Mouse (Mus musculus) liver, adult 2 months (tissue): ENCODE data around the gene Ccsap. TPM values are rescaled to one million over a fixed set of nuclear protein-coding genes. Genes with fewer than 3 reads are reported as not detected.

Source experiments
- DNase-seq: peaks from one replicate; pipeline ENCODE4 v3.0.0-alpha.2; 2011; ENCODE audit warnings: low read depth, low spot score; ENCODE audit errors: extremely low read depth
- H3K27ac ChIP-seq: fragments of 200-500 bp; replicated peaks from 2 replicates; pipeline ENCODE4 v1.5.1; 2012; ENCODE audit warnings: low read depth, mild to moderate bottlenecking, control low read depth, inconsistent platforms, low read length; ENCODE audit not compliant: insufficient read depth
- H3K27me3 ChIP-seq: fragments of 200-500 bp; 2 replicates; pipeline ENCODE4 v1.6.1; 2012; ENCODE audit warnings: mild to moderate bottlenecking, moderate library complexity, low read length, inconsistent platforms; ENCODE audit not compliant: control insufficient read depth, insufficient read depth
- H3K36me3 ChIP-seq: fragments of 200-500 bp; 2 replicates; pipeline ENCODE4 v1.6.1; 2012; ENCODE audit warnings: low read length, inconsistent platforms; ENCODE audit not compliant: control insufficient read depth, insufficient read depth
- H3K4me1 ChIP-seq: fragments of 200-500 bp; 2 replicates; pipeline ENCODE4 v1.6.1; 2011; ENCODE audit warnings: low read length; ENCODE audit not compliant: control insufficient read depth, insufficient read depth
- H3K4me3 ChIP-seq: fragments of 200-500 bp; 2 replicates; pipeline ENCODE4 v1.5.1; 2011; ENCODE audit warnings: low read depth, mild to moderate bottlenecking, control low read depth, low read length, moderate library complexity; ENCODE audit not compliant: insufficient read depth
- H3K79me2 ChIP-seq: fragments of 200-500 bp; 2 replicates; pipeline ENCODE4 v1.6.1; 2012; ENCODE audit warnings: inconsistent platforms, mild to moderate bottlenecking, low read length, moderate library complexity; ENCODE audit not compliant: control insufficient read depth, insufficient read depth
- H3K9ac ChIP-seq: fragments of 200-500 bp; 2 replicates; pipeline ENCODE4 v1.6.1; 2012; ENCODE audit warnings: low read depth, mild to moderate bottlenecking, control low read depth, inconsistent platforms, low read length
- CTCF ChIP-seq: fragments of 200-500 bp; IDR thresholded peaks from 2 replicates; pipeline ENCODE4 v1.5.1; 2011; ENCODE audit warnings: low read depth, low read length, control low read depth
- POLR2A ChIP-seq: fragments of 200-500 bp; IDR thresholded peaks from 2 replicates; pipeline ENCODE4 v1.6.1; 2011; ENCODE audit warnings: low read length, control low read depth; ENCODE audit not compliant: insufficient read depth; ENCODE audit errors: extremely low read depth
- WGBS: fragments of 180-500 bp; shearing (Covaris S2); methylation state at CpG from one replicate; pipeline ENCODE4 v1.1.7; 2018; 5-methylcytosine and 5-hydroxymethylcytosine counted together
- polyA plus RNA-seq: library from polyadenylated mRNA; depleted of rRNA; stranded (reverse); fragments of >200 nt; gene quantifications from 2 replicates; pipeline ENCODE4 v1.2.3, GENCODE M21; 2012; rRNA removed
- total RNA-seq: library from RNA; depleted of rRNA; stranded (reverse); fragments of >200 nt; gene quantifications from 2 replicates; pipeline ENCODE4 v1.2.3, GENCODE M21; 2014; rRNA removed

The Ccsap gene
- 0.09 and 0.34 TPM in 2 replicates for total RNA-seq
- 0.07 and 0.12 TPM in 2 replicates for polyA plus RNA-seq

DNA sequence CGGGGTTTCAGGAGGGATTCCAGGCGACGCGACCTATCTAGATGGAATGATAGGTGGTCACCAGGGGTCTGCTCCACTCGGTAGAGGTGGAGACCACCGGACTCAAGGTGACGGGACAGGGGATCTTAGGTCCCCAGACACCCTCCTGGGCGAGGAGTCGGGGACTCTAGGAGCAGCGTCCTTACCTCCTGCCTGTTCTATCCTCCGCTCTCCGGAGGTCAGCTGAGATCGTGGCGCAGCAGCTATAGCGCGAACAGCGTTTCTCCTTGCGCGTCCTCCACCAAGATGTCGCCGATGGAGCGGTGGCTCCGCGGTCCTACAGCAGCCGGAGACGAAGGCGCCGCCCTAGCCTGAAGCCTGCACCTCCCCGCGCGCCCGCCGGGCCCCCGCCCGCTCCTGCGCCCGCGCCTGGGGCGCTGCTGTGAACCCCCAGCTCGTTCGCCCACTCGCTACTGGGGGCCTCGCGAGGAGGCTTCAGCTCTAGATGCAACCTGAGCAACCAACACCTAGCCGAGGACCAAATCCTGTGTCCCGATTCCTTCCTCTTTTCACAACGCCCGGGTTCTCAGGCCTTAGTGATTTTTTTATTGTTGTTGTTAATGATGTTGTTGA lies at the start of gene Ccsap:
Ccsap (minus strand) TSS at position 562 of the 612 bp plus-strand sequence.
- Histone ChIP-seq H3K27ac (no peak within 1 kb of the TSS), H3K79me2 (no peaks in the 10 kb centered on the region), H3K27me3 (peaks cover 3% of the 10 kb centered on the region; the same call in 1 of the 2 replicates), H3K36me3 (no peaks in the 10 kb centered on the region), H3K4me3 (peak within 1 kb of the TSS; percentile 79), H3K4me1 (0 out of 2 replicates have a peak, but pooled peaks cover 4% of the 10 kb centered on the region), H3K9ac (peak within 1 kb of the TSS; percentile 70)
- DNase-seq = no peak
- WGBS = 2% methylated on average over 48 of the region's 48 CpGs
- TF ChIP-seq POLR2A (no peak), CTCF (no peak)

DNA sequence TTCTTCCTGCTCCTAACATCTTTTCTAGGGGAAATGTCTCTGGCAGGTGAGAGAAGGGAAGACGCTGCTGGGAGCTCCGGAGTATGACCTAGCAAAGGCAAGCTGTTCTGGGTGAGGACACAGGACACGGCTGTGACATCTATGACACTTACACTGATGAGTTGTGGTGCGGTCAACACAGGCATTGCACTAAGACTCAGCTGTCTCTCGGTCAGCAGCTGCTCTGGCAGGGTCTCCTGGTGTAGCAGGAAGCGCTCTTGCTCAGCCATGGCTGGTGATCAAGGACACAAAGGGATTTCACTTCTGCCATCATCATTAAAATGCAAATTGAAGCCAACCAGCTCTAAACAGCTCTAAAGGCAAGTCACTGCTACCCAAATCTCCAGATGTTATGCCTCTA lies 47.6 kb upstream of the Ccsap start:
- 97% methylated on average over 6 of the region's 6 CpGs for WGBS
- no peaks in the 10 kb centered on the region for H3K79me2 ChIP-seq
- no peaks in the 10 kb centered on the region for H3K27me3 ChIP-seq
- peaks cover 17% of the 10 kb centered on the region for H3K36me3 ChIP-seq
- H3K4me1 ChIP-seq = no peaks in the 10 kb centered on the region
- no peak overlapping the region for H3K9ac ChIP-seq
- no peak for DNase-seq
- no peak overlapping the region for H3K4me3 ChIP-seq
- TF ChIP-seq POLR2A (no peak), CTCF (no peak)
- no peak overlapping the region for H3K27ac ChIP-seq

DNA sequence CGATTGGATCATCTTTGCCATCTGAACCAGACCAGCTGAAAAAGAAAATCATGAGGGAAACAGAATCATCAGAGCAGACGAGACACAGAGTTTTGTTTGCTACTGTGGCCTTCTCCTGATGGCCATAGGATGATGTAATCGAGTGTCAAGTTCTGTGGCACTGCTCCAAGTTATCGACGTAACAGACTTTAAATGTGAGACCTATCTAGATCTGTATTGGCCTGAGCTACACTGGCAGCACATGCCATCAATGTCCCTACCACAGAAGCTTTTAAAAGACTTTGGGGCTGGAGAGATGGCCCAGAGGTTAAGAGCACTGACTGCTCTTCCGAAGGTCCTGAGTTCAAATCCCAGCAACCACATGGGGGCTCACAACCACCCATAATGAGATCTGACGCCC lies 42.6 kb upstream of the Ccsap start:
- Histone ChIP-seq H3K9ac (no peak overlapping the region), H3K4me3 (no peak overlapping the region), H3K79me2 (no peaks in the 10 kb centered on the region), H3K4me1 (no peaks in the 10 kb centered on the region), H3K36me3 (peaks cover 9% of the 10 kb centered on the region; the same call in 1 of the 2 replicates), H3K27ac (no peak overlapping the region), H3K27me3 (no peaks in the 10 kb centered on the region)
- peak; percentile 24 for DNase-seq
- TF ChIP-seq POLR2A (no peak), CTCF (no peak)
- WGBS = 53% methylated on average over 7 of the region's 7 CpGs

DNA sequence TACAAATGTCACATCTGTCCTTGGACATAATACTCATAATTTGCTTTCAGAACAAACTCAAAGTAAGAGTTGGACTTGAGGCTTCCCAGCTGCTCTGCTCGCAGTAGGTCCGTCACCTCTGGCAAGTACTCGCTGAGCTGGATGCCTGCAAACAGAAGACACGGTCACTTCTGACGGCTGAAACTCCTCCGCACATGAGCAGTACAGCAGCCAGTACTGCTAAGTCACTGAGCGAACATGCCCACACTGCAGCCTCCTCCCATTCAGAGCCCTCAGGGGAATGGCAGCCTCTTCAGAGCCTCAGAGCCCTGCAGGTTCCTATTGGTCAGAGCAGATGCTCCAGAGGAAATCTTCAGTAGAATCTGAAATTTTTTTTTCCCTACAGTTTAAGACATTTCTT lies 39.4 kb upstream of the Ccsap start:
- Histone ChIP-seq H3K36me3 (peaks cover 2% of the 10 kb centered on the region; the same call in 1 of the 2 replicates), H3K9ac (no peak overlapping the region), H3K4me1 (no peaks in the 10 kb centered on the region), H3K79me2 (no peaks in the 10 kb centered on the region), H3K27ac (no peak overlapping the region), H3K27me3 (0 out of 2 replicates have a peak, but pooled peaks cover 3% of the 10 kb centered on the region), H3K4me3 (no peak overlapping the region)
- WGBS = 95% methylated on average over 7 of the region's 7 CpGs
- TF ChIP-seq CTCF (no peak), POLR2A (no peak)
- no peak for DNase-seq

DNA sequence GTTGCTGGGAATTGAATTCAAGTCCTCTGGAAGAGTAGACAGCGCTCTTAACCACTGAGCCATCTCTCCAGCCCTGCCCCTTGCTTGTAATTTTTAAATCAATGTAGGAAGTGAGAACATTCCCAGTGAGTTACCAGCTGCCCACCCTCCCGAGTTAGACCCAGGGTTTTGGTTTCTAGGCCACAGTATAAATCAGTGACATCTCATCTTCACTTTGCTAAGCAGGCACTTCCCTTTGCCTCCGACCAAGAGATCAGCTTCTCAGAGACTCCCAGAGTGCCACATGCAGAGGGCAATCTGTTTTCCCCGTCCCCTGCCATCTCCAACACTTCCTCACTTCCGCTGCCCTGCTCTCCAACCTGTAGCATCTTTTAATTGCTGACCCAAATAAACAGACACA lies 38.6 kb upstream of the Ccsap start:
- peaks cover 9% of the 10 kb centered on the region; the same call in 1 of the 2 replicates for H3K27me3 ChIP-seq
- WGBS = 91% methylated on average over 5 of the region's 5 CpGs
- no peaks in the 10 kb centered on the region for H3K36me3 ChIP-seq
- no peak overlapping the region for H3K9ac ChIP-seq
- no peak for DNase-seq
- TF ChIP-seq CTCF (no peak), POLR2A (no peak)
- H3K79me2 ChIP-seq = no peaks in the 10 kb centered on the region
- H3K27ac ChIP-seq = no peak overlapping the region
- no peaks in the 10 kb centered on the region for H3K4me1 ChIP-seq
- H3K4me3 ChIP-seq = no peak overlapping the region

DNA sequence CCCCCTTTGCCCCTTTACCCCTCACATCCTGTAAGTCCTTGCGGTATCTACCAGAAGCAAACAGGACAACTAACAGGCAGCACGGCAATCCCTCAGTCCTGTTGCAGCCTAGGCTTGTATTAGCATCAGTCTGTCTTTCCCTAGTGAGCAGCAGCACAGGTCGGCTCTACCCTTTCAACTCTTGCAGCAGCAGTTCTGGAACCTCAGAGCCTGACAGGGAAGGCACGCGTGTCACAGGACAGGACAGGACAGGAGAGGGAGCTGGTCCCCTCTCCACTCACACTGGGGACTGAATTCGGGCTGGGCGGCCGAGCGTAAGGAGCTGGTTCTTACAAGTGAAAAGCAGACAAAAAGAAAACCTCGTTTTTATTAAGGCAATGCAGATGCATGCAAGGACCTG lies 36.8 kb upstream of the Ccsap start:
- no peaks in the 10 kb centered on the region for H3K36me3 ChIP-seq
- H3K9ac ChIP-seq = no peak overlapping the region
- H3K4me3 ChIP-seq = no peak overlapping the region
- TF ChIP-seq POLR2A (no peak), CTCF (no peak)
- WGBS = 53% methylated on average over 10 of the region's 10 CpGs
- H3K27ac ChIP-seq = no peak overlapping the region
- H3K27me3 ChIP-seq = peaks cover 15% of the 10 kb centered on the region
- DNase-seq = no peak
- H3K4me1 ChIP-seq = no peaks in the 10 kb centered on the region
- no peaks in the 10 kb centered on the region for H3K79me2 ChIP-seq
